Mouse (Mus musculus) embryonic facial prominence, embryonic 15.5 days (tissue): ENCODE results near the gene D17Wsu92e. TPM values are rescaled to one million over a fixed set of nuclear protein-coding genes. Genes with fewer than 3 reads are reported as not detected.

Experiments
- ATAC-seq: fragments of 200-750 bp; cut with Nextera tagmentation; 2 replicates; pipeline ENCODE4 v1.8.0; 2017; ENCODE audit warnings: low read depth, moderate TSS enrichment; ENCODE audit not compliant: insufficient number of reproducible peaks, low FRiP score, low TSS enrichment
- H3K27ac ChIP-seq: fragments of 300-500 bp; sonication (generic); replicated peaks from 2 replicates; pipeline ENCODE4 v1.5.1; 2015; ENCODE audit warnings: mild to moderate bottlenecking, inconsistent platforms
- H3K27me3 ChIP-seq: fragments of 300-500 bp; sonication (generic); 2 replicates; pipeline ENCODE4 v1.6.1; 2015; ENCODE audit warnings: inconsistent platforms
- H3K36me3 ChIP-seq: fragments of 300-500 bp; sonication (generic); 2 replicates; pipeline ENCODE4 v1.6.1; 2015; ENCODE audit warnings: mild to moderate bottlenecking, inconsistent platforms
- H3K4me1 ChIP-seq: fragments of 300-500 bp; sonication (generic); 2 replicates; pipeline ENCODE4 v1.6.1; 2015; ENCODE audit warnings: inconsistent platforms
- H3K4me2 ChIP-seq: fragments of 300-500 bp; sonication (generic); replicated peaks from 2 replicates; pipeline ENCODE4 v1.6.1; 2015; ENCODE audit warnings: mild to moderate bottlenecking, inconsistent platforms
- H3K4me3 ChIP-seq: fragments of 300-500 bp; sonication (generic); replicated peaks from 2 replicates; pipeline ENCODE4 v1.5.1; 2015; ENCODE audit warnings: mild to moderate bottlenecking, inconsistent platforms
- H3K9ac ChIP-seq: fragments of 300-500 bp; sonication (generic); 2 replicates; pipeline ENCODE4 v1.6.1; 2015; ENCODE audit warnings: inconsistent platforms
- H3K9me3 ChIP-seq: fragments of 300-500 bp; sonication (generic); replicated peaks from 2 replicates; pipeline ENCODE4 v1.6.1; 2016; ENCODE audit warnings: inconsistent platforms
- WGBS: fragments of 180-500 bp; shearing (Covaris S2); methylation state at CpG from one replicate; pipeline ENCODE4 v1.1.7; 2015; 5-methylcytosine and 5-hydroxymethylcytosine counted together
- polyA plus RNA-seq: library from polyadenylated mRNA; unstranded; fragments of >200 nt; fragmentation: Nextera tagmentation; extraction: Ambion mirVana; gene quantifications from 2 replicates; pipeline ENCODE4 v1.2.1, GENCODE M21; 2015

Gene D17Wsu92e
- polyA plus RNA-seq, 1 experiment from 2014 or later: 18.2 TPM

- H3K9ac ChIP-seq: no peak overlapping the region
- H3K4me2 ChIP-seq: no peak overlapping the region
- no peak overlapping the region for H3K4me3 ChIP-seq
- 79% methylated on average over 3 of the region's 3 CpGs for WGBS
- no peak for ATAC-seq
- no peaks in the 10 kb centered on the region for H3K9me3 ChIP-seq
- no peaks in the 10 kb centered on the region for H3K4me1 ChIP-seq
- peaks cover 30% of the 10 kb centered on the region for H3K36me3 ChIP-seq
- H3K27ac ChIP-seq: no peak overlapping the region
- no peaks in the 10 kb centered on the region for H3K27me3 ChIP-seq
These were observed 40.7 kb downstream of the D17Wsu92e start for GRCm38 (mm10) chr17:27779755-27780154.

GRCm38 (mm10) chr17:27778671-27779355 is 41.6 kb downstream of the D17Wsu92e start:
- Histone ChIP-seq H3K36me3 (peaks cover 21% of the 10 kb centered on the region), H3K9ac (no peak overlapping the region), H3K4me3 (no peak overlapping the region), H3K4me2 (no peak overlapping the region), H3K4me1 (no peaks in the 10 kb centered on the region), H3K27ac (0 out of 2 replicates have a peak overlapping the region, but pooled peaks have one; percentile 7), H3K27me3 (no peaks in the 10 kb centered on the region), H3K9me3 (no peaks in the 10 kb centered on the region)
- 90% methylated on average over 9 of the region's 9 CpGs for WGBS
- ATAC-seq: no peak

- ATAC-seq: no peak
- 78% methylated on average over 6 of the region's 6 CpGs for WGBS
- H3K36me3 ChIP-seq: peaks cover 16% of the 10 kb centered on the region
These were observed 42.6 kb downstream of the D17Wsu92e start for GRCm38 (mm10) chr17:27777823-27778222.

GRCm38 (mm10) chr17:27774198-27774597 is 46.2 kb downstream of the D17Wsu92e start:
- 88% methylated on average over 3 of the region's 3 CpGs for WGBS
- Histone ChIP-seq H3K36me3 (peaks cover 10% of the 10 kb centered on the region; the same call in 1 of the 2 replicates), H3K27ac (no peak overlapping the region), H3K27me3 (no peaks in the 10 kb centered on the region), H3K9me3 (no peaks in the 10 kb centered on the region), H3K9ac (no peak overlapping the region), H3K4me3 (no peak overlapping the region), H3K4me2 (no peak overlapping the region), H3K4me1 (0 out of 2 replicates have a peak, but pooled peaks cover 10% of the 10 kb centered on the region)
- no peak for ATAC-seq

More at GRCm38 (mm10) chr17:27777823-27778222, 42.6 kb downstream of the D17Wsu92e start:
- no peaks in the 10 kb centered on the region for H3K9me3 ChIP-seq
- no peak overlapping the region for H3K27ac ChIP-seq
- 0 out of 2 replicates have a peak, but pooled peaks cover 4% of the 10 kb centered on the region for H3K4me1 ChIP-seq
- no peaks in the 10 kb centered on the region for H3K27me3 ChIP-seq
- H3K4me2 ChIP-seq: no peak overlapping the region
- H3K9ac ChIP-seq: no peak overlapping the region
- H3K4me3 ChIP-seq: no peak overlapping the region

- peaks cover 30% of the 10 kb centered on the region; the same call in 1 of the 2 replicates for H3K36me3 ChIP-seq
- H3K27me3 ChIP-seq: no peaks in the 10 kb centered on the region
- 76% methylated on average over 6 of the region's 6 CpGs for WGBS
- no peak overlapping the region for H3K9ac ChIP-seq
- H3K27ac ChIP-seq: 0 out of 2 replicates have a peak overlapping the region, but pooled peaks have one; percentile 11
- H3K4me3 ChIP-seq: no peak overlapping the region
- no peak for ATAC-seq
- H3K4me1 ChIP-seq: 0 out of 2 replicates have a peak, but pooled peaks cover 10% of the 10 kb centered on the region
- H3K9me3 ChIP-seq: no peaks in the 10 kb centered on the region
- H3K4me2 ChIP-seq: no peak overlapping the region
These were observed 48.8 kb downstream of the D17Wsu92e start for GRCm38 (mm10) chr17:27771616-27772015.

GRCm38 (mm10) chr17:27768817-27769542 is 51.5 kb downstream of the D17Wsu92e start:
- H3K27me3 ChIP-seq: no peaks in the 10 kb centered on the region
- no peak overlapping the region for H3K27ac ChIP-seq
- H3K4me1 ChIP-seq: 0 out of 2 replicates have a peak, but pooled peaks cover 10% of the 10 kb centered on the region
- H3K9me3 ChIP-seq: no peaks in the 10 kb centered on the region
- no peak overlapping the region for H3K4me3 ChIP-seq
- H3K4me2 ChIP-seq: no peak overlapping the region
- no peak for ATAC-seq
- peaks cover 47% of the 10 kb centered on the region for H3K36me3 ChIP-seq
- 65% methylated on average over 8 of the region's 8 CpGs for WGBS
- H3K9ac ChIP-seq: no peak overlapping the region

GRCm38 (mm10) chr17:27767543-27767942 is 52.9 kb downstream of the D17Wsu92e start:
- Histone ChIP-seq H3K36me3 (peaks cover 48% of the 10 kb centered on the region), H3K9ac (no peak overlapping the region), H3K9me3 (no peaks in the 10 kb centered on the region), H3K4me1 (0 out of 2 replicates have a peak, but pooled peaks cover 6% of the 10 kb centered on the region), H3K4me3 (no peak overlapping the region), H3K27ac (no peak overlapping the region), H3K27me3 (no peaks in the 10 kb centered on the region), H3K4me2 (no peak overlapping the region)
- WGBS: 60% methylated on average over 12 of the region's 12 CpGs
- ATAC-seq: no peak

- H3K27ac ChIP-seq: no peak overlapping the region
- H3K4me2 ChIP-seq: no peak overlapping the region
- H3K4me1 ChIP-seq: 0 out of 2 replicates have a peak, but pooled peaks cover 6% of the 10 kb centered on the region
- 84% methylated on average over 5 of the region's 5 CpGs for WGBS
- H3K27me3 ChIP-seq: no peaks in the 10 kb centered on the region
- no peak for ATAC-seq
- H3K4me3 ChIP-seq: no peak overlapping the region
- H3K36me3 ChIP-seq: peaks cover 48% of the 10 kb centered on the region
- no peak overlapping the region for H3K9ac ChIP-seq
- no peaks in the 10 kb centered on the region for H3K9me3 ChIP-seq
These were observed 53.3 kb downstream of the D17Wsu92e start for GRCm38 (mm10) chr17:27767120-27767519.

GRCm38 (mm10) chr17:27765066-27765465 is 55.4 kb downstream of the D17Wsu92e start:
- no peaks in the 10 kb centered on the region for H3K27me3 ChIP-seq
- no peaks in the 10 kb centered on the region for H3K9me3 ChIP-seq
- WGBS: 98% methylated on average over 6 of the region's 6 CpGs
- ATAC-seq: no peak
- peaks cover 15% of the 10 kb centered on the region for H3K4me1 ChIP-seq
- H3K4me3 ChIP-seq: no peak overlapping the region
- no peak overlapping the region for H3K9ac ChIP-seq
- H3K4me2 ChIP-seq: no peak overlapping the region
- H3K27ac ChIP-seq: no peak overlapping the region
- peaks cover 50% of the 10 kb centered on the region for H3K36me3 ChIP-seq

GRCm38 (mm10) chr17:27764453-27764852 is 56.0 kb downstream of the D17Wsu92e start:
- Histone ChIP-seq H3K27me3 (no peaks in the 10 kb centered on the region), H3K36me3 (peaks cover 51% of the 10 kb centered on the region)

GRCm38 (mm10) chr17:27762884-27763283 is 57.6 kb downstream of the D17Wsu92e start:
- H3K36me3 ChIP-seq: peaks cover 43% of the 10 kb centered on the region
- ATAC-seq: no peak

More at GRCm38 (mm10) chr17:27764453-27764852, 56.0 kb downstream of the D17Wsu92e start:
- Histone ChIP-seq H3K9me3 (no peaks in the 10 kb centered on the region), H3K4me3 (no peak overlapping the region), H3K27ac (no peak overlapping the region), H3K4me2 (no peak overlapping the region), H3K9ac (no peak overlapping the region), H3K4me1 (peaks cover 10% of the 10 kb centered on the region)
- WGBS: 98% methylated on average over 2 of the region's 2 CpGs
- no peak for ATAC-seq

More at GRCm38 (mm10) chr17:27762884-27763283, 57.6 kb downstream of the D17Wsu92e start:
- no peak overlapping the region for H3K4me3 ChIP-seq
- H3K9me3 ChIP-seq: no peaks in the 10 kb centered on the region
- no peak overlapping the region for H3K9ac ChIP-seq
- H3K4me1 ChIP-seq: peaks cover 9% of the 10 kb centered on the region
- H3K27ac ChIP-seq: no peak overlapping the region
- no peak overlapping the region for H3K4me2 ChIP-seq
- 91% methylated on average over 11 of the region's 11 CpGs for WGBS
- H3K27me3 ChIP-seq: no peaks in the 10 kb centered on the region
